Mouse (Mus musculus): ENCODE measurements at regions not wholly inside any gene's neighbourhood (a gene's known extent, or its start where the extent isn't known, plus 50 kb on each side); places are given as distances from the start of the nearest gene placed in this dataset.

- WGBS, result 60% methylated on average over 2 of the region's 2 CpGs
- H3K4me2 ChIP-seq (ENCODE audit: low read depth, low read length), result no peak overlapping the region
- no peak overlapping the region for H3K9ac ChIP-seq (replicated peaks; ENCODE audit: low read length)
- DNase-seq (ENCODE audit: low spot score), result no peak
- H3K27me3 ChIP-seq (ENCODE audit: insufficient read depth, low read length), result no peaks in the 10 kb centered on the region
- H3K36me3 ChIP-seq (ENCODE audit: insufficient read depth, low read length), result no peaks in the 10 kb centered on the region
- TF ChIP-seq CTCF (IDR thresholded peaks at IDR 0.05; ENCODE audit: low read depth), result no peak
- no peak overlapping the region for H3K4me3 ChIP-seq (ENCODE audit: low read length)
- ATAC-seq, result no peak
- no peaks in the 10 kb centered on the region for H3K4me1 ChIP-seq (ENCODE audit: insufficient read depth, low read length)
- H3K27ac ChIP-seq, result no peak overlapping the region
- no peaks in the 10 kb centered on the region for H3K9me3 ChIP-seq (ENCODE audit: low read length)
Observed at GRCm38 (mm10) chr12:32735224-32735623, 84.1 kb upstream of the Nampt start.

DNA sequence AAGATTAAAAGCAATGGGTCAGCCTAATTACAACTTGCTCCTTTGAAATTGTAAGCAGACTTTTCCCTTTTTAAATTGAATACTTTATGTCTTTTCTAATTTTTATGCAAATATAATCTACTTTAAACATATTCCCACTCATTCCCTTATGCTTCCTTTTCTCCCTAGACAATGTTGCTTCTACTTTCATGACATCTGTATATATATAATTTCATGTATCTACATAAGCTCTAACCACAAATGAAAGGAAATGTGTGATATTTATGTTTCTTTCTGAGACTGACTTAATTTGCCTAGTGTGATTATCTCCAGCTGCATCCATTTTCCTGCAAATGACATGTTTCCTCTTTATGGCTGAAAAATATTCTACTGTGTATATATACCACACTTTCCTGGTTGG is 77.9 kb upstream of the Nampt start:
- Histone ChIP-seq H3K27me3 (ENCODE audit: insufficient read depth, low read length) (no peaks in the 10 kb centered on the region), H3K27ac (no peak overlapping the region), H3K4me1 (ENCODE audit: insufficient read depth, low read length) (no peaks in the 10 kb centered on the region), H3K36me3 (ENCODE audit: insufficient read depth, low read length) (no peaks in the 10 kb centered on the region), H3K4me3 (ENCODE audit: low read length) (no peak overlapping the region), H3K9ac (replicated peaks; ENCODE audit: low read length) (no peak overlapping the region), H3K9me3 (ENCODE audit: low read length) (no peaks in the 10 kb centered on the region), H3K4me2 (ENCODE audit: low read depth, low read length) (no peak overlapping the region)
- DNase-seq (ENCODE audit: low spot score), result no peak
- no peak for TF ChIP-seq CTCF (IDR thresholded peaks at IDR 0.05; ENCODE audit: low read depth)
- no peak for ATAC-seq

DNA sequence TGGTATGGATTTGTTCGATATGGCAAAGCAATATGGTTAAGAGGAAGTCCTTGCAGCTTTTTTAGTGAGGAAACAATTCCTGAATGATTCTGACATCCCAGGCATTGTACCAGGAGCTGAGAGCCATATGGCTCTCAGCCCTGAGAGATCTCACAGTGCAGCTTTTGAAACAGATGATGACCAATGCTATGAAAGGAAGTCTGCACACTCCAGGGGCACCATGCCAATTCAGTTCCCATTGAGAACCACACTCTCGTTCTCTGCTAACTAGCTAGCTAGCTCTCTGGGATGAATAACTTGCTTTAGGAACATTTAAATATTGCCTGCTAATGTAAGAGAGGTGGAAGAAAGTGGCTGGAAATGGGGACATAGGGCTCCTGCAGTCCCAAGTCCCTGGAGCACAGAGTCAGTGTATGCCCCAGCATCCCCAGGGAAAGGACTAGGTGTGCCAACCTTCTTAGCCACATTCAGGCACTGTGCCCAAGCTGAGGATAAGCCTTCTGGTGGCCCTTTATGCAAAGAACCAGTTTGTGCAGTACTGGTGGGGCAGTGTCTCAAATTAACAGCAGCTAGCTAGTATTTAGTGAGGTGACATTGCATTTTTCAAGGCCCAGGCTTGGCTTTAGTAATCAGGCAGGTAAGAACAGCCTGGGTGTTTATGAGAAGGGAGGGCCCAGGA is 61.8 kb upstream of the Nampt start:
- Histone ChIP-seq H3K9ac (replicated peaks; ENCODE audit: low read length) (no peak overlapping the region), H3K27me3 (ENCODE audit: insufficient read depth, low read length) (no peaks in the 10 kb centered on the region), H3K36me3 (ENCODE audit: insufficient read depth, low read length) (no peaks in the 10 kb centered on the region), H3K4me3 (ENCODE audit: low read length) (no peak overlapping the region), H3K9me3 (ENCODE audit: low read length) (no peaks in the 10 kb centered on the region), H3K27ac (no peak overlapping the region), H3K4me2 (ENCODE audit: low read depth, low read length) (no peak overlapping the region), H3K4me1 (ENCODE audit: insufficient read depth, low read length) (no peaks in the 10 kb centered on the region)
- TF ChIP-seq CTCF (IDR thresholded peaks at IDR 0.05; ENCODE audit: low read depth), result no peak
- ATAC-seq (0 out of 2 replicates have a peak, but pooled peaks have one; percentile 56), DNase-seq (ENCODE audit: low spot score) (peak; percentile 70)
- 30% methylated on average over 2 of the region's 2 CpGs for WGBS

- Histone ChIP-seq H3K9me3 (ENCODE audit: low read length) (no peaks in the 10 kb centered on the region), H3K9ac (replicated peaks; ENCODE audit: low read length) (no peak overlapping the region), H3K4me1 (ENCODE audit: insufficient read depth, low read length) (no peaks in the 10 kb centered on the region), H3K4me2 (ENCODE audit: low read depth, low read length) (no peak overlapping the region), H3K27me3 (ENCODE audit: insufficient read depth, low read length) (no peaks in the 10 kb centered on the region), H3K27ac (no peak overlapping the region), H3K36me3 (ENCODE audit: insufficient read depth, low read length) (no peaks in the 10 kb centered on the region), H3K4me3 (ENCODE audit: low read length) (no peak overlapping the region)
- ATAC-seq, result no peak
- no peak for TF ChIP-seq CTCF (IDR thresholded peaks at IDR 0.05; ENCODE audit: low read depth)
- 81% methylated on average over 2 of the region's 2 CpGs for whole genome bisulfite sequencing
- no peak for DNase-seq (ENCODE audit: low spot score)
Observed at GRCm38 (mm10) chr12:32758150-32758549, 61.2 kb upstream of the Nampt start.

GRCm38 (mm10) chr12:32760627-32761026 is 58.7 kb upstream of the Nampt start:
- H3K9me3 ChIP-seq (ENCODE audit: low read length), result no peaks in the 10 kb centered on the region
- no peak for TF ChIP-seq CTCF (IDR thresholded peaks at IDR 0.05; ENCODE audit: low read depth)
- H3K27me3 ChIP-seq (ENCODE audit: insufficient read depth, low read length), result no peaks in the 10 kb centered on the region
- H3K9ac ChIP-seq (replicated peaks; ENCODE audit: low read length), result no peak overlapping the region
- H3K4me3 ChIP-seq (ENCODE audit: low read length), result no peak overlapping the region
- no peak for ATAC-seq
- no peak overlapping the region for H3K27ac ChIP-seq
- no peak for DNase-seq (ENCODE audit: low spot score)
- WGBS, result 83% methylated on average over 3 of the region's 3 CpGs
- no peak overlapping the region for H3K4me2 ChIP-seq (ENCODE audit: low read depth, low read length)
- no peaks in the 10 kb centered on the region for H3K36me3 ChIP-seq (ENCODE audit: insufficient read depth, low read length)
- no peaks in the 10 kb centered on the region for H3K4me1 ChIP-seq (ENCODE audit: insufficient read depth, low read length)

GRCm38 (mm10) chr12:32761055-32761454 is 58.3 kb upstream of the Nampt start:
- ATAC-seq, result no peak
- WGBS, result 67% methylated on average over 3 of the region's 3 CpGs
- Histone ChIP-seq H3K36me3 (ENCODE audit: insufficient read depth, low read length) (no peaks in the 10 kb centered on the region), H3K27me3 (ENCODE audit: insufficient read depth, low read length) (no peaks in the 10 kb centered on the region), H3K9me3 (ENCODE audit: low read length) (no peaks in the 10 kb centered on the region), H3K9ac (replicated peaks; ENCODE audit: low read length) (no peak overlapping the region), H3K4me1 (ENCODE audit: insufficient read depth, low read length) (no peaks in the 10 kb centered on the region), H3K4me2 (ENCODE audit: low read depth, low read length) (no peak overlapping the region), H3K4me3 (ENCODE audit: low read length) (no peak overlapping the region), H3K27ac (no peak overlapping the region)
- no peak for DNase-seq (ENCODE audit: low spot score)
- no peak for TF ChIP-seq CTCF (IDR thresholded peaks at IDR 0.05; ENCODE audit: low read depth)

GRCm38 (mm10) chr12:32764271-32764670 is 55.1 kb upstream of the Nampt start:
- Histone ChIP-seq H3K27ac (no peak overlapping the region), H3K4me3 (ENCODE audit: low read length) (no peak overlapping the region), H3K4me2 (ENCODE audit: low read depth, low read length) (no peak overlapping the region), H3K36me3 (ENCODE audit: insufficient read depth, low read length) (no peaks in the 10 kb centered on the region), H3K27me3 (ENCODE audit: insufficient read depth, low read length) (no peaks in the 10 kb centered on the region), H3K4me1 (ENCODE audit: insufficient read depth, low read length) (no peaks in the 10 kb centered on the region), H3K9ac (replicated peaks; ENCODE audit: low read length) (no peak overlapping the region), H3K9me3 (ENCODE audit: low read length) (no peaks in the 10 kb centered on the region)
- ATAC-seq (no peak), DNase-seq (ENCODE audit: low spot score) (no peak)
- 83% methylated on average over 3 of the region's 3 CpGs for WGBS
- TF ChIP-seq CTCF (IDR thresholded peaks at IDR 0.05; ENCODE audit: low read depth), result no peak

Measured in hindbrain, postnatal 0 days (tissue).